ENCODE assay signal across 12 mouse cellular contexts in genomic region chr5:107157384-107157783, GRCm38 (mm10).
DNase-seq lines count a peak whose midpoint lies in the region; ATAC-seq and TF ChIP-seq lines count a peak whose summit lies in the region.
"Had no signal": no experiment of that assay in that cellular context is flagged by ENCODE, and none has a peak within 500 bp of the region (broad histone marks: within the 10 kb centered on the region; RNA-seq: fewer than 3 reads in every experiment).

No protein-coding gene starts in this region.

- ATAC-seq in lung, embryonic 15.5 days (ENCODE audit: borderline replicate concordance, extremely low read depth, low FRiP score, low TSS enrichment), result peak; percentile 66; the same call in 1 of the 2 replicates
- peak; percentile 54 for ATAC-seq in limb, embryonic 14.5 days (ENCODE audit: low FRiP score, low read depth)

- no peaks in the 10 kb centered on the region for H3K27me3 ChIP-seq in lung, embryonic 15.5 days
- no peaks in the 10 kb centered on the region for H3K27me3 ChIP-seq in limb, embryonic 14.5 days (ENCODE audit: control insufficient read depth, insufficient read depth, low read length)
- H3K27me3 ChIP-seq: heart, embryonic 15.5 days had no signal

- no peaks in the 10 kb centered on the region for H3K9me3 ChIP-seq in lung, embryonic 15.5 days
- H3K9me3 ChIP-seq in limb, embryonic 14.5 days (ENCODE audit: control insufficient read depth, low read length), result no peaks in the 10 kb centered on the region
- H3K9me3 ChIP-seq: heart, embryonic 15.5 days had no signal

- 28% methylated on average over 9 of the region's 9 CpGs for WGBS in lung, embryonic 15.5 days
- 6% methylated on average over 9 of the region's 9 CpGs for WGBS in limb, embryonic 14.5 days

- H3K9ac ChIP-seq in lung, embryonic 15.5 days, result no peak overlapping the region
- H3K9ac ChIP-seq in limb, embryonic 14.5 days (ENCODE audit: low read depth, low read length, severe bottlenecking), result no peak overlapping the region
- H3K9ac ChIP-seq: heart, embryonic 15.5 days had no signal

- no peak overlapping the region for H3K4me3 ChIP-seq in lung, embryonic 15.5 days
- no peak overlapping the region for H3K4me3 ChIP-seq in limb, embryonic 14.5 days (replicated peaks; ENCODE audit: low read length)
- H3K4me3 ChIP-seq: heart, embryonic 15.5 days had no signal

- H3K36me3 ChIP-seq in lung, embryonic 15.5 days, result no peaks in the 10 kb centered on the region
- peaks cover 14% of the 10 kb centered on the region for H3K36me3 ChIP-seq in limb, embryonic 14.5 days (ENCODE audit: control insufficient read depth, insufficient read depth, low read length)

- H3K4me2 ChIP-seq in lung, embryonic 15.5 days, result no peak overlapping the region; the same call in 1 of the 2 replicates
- peak overlapping the region; percentile 14; the same call in 1 of the 2 replicates for H3K4me2 ChIP-seq in limb, embryonic 14.5 days (replicated peaks; ENCODE audit: low read depth, low read length, severe bottlenecking)
- H3K4me2 ChIP-seq: heart, embryonic 15.5 days had no signal

- H3K4me1 ChIP-seq in lung, embryonic 15.5 days, result peaks cover 27% of the 10 kb centered on the region
- peaks cover 49% of the 10 kb centered on the region for H3K4me1 ChIP-seq in limb, embryonic 14.5 days (ENCODE audit: control insufficient read depth, insufficient read depth, low read length)

- TF ChIP-seq POLR2A in limb, embryonic 14.5 days (IDR thresholded peaks at IDR 0.05; ENCODE audit: borderline replicate concordance, extremely low read depth, insufficient read depth, insufficient read length), result no peak

- DNase-seq in lung, postnatal 25 days (ENCODE audit: low spot score), result no peak
- peak; percentile 76 for DNase-seq in adrenal gland, adult 8-10 months
- DNase-seq in gastrocnemius, postnatal 25 days, result peak; percentile 68
- peak; percentile 82 for DNase-seq in limb, embryonic 14.5 days (ENCODE audit: low spot score)
- no peak for DNase-seq in spleen, postnatal 14 days (ENCODE audit: low spot score in 2 of 2)
- DNase-seq in spleen, adult 12 weeks (ENCODE audit: low spot score), result no peak
- no peak for DNase-seq in left cerebral cortex, adult 18-20 months (ENCODE audit: low spot score in 2 of 2)
- DNase-seq: cerebellum, adult 2 months; midbrain, embryonic 14.5 days; right cerebral cortex, postnatal 25 days had no signal

- H3K27ac ChIP-seq in lung, embryonic 15.5 days, result peak overlapping the region; percentile 19; the same call in 1 of the 2 replicates
- H3K27ac ChIP-seq in limb, embryonic 14.5 days (replicated peaks; ENCODE audit: low read depth, low read length), result peak overlapping the region; percentile 22
- H3K27ac ChIP-seq: heart, embryonic 15.5 days had no signal

Comparison
In these comparisons a context has a peak if more than half of its experiments do, and no peak if none do; other contexts are left out.
1. DNase-seq: peak in adrenal gland, adult 8-10 months (single experiment), gastrocnemius, postnatal 25 days (single experiment) and limb, embryonic 14.5 days (single experiment); none in lung, postnatal 25 days (single experiment), spleen, postnatal 14 days (0 of 2), spleen, adult 12 weeks (single experiment) and left cerebral cortex, adult 18-20 months (0 of 2).